Mouse (Mus musculus) CH12.LX (cell line): ENCODE results near the gene Olfr322.

Source experiments
- CTCF ChIP-seq, 2 experiments: IDR thresholded peaks in 1 of 2; conservative IDR thresholded peaks in 1 of 2; 2 replicates each; pipeline ENCODE4 v1.5.1; 2011 to 2012; ENCODE audit warnings: low read depth in 2 of 2, low read length in 2 of 2, improper control_type of control experiment in 1 of 2, inconsistent platforms in 1 of 2, mild to moderate bottlenecking in 1 of 2, moderate library complexity in 1 of 2
- E2F4 ChIP-seq: IDR thresholded peaks from 2 replicates; pipeline ENCODE4 v1.6.1; 2011; ENCODE audit warnings: low read depth, low read length, improper control_type of control experiment; ENCODE audit not compliant: insufficient replicate concordance
- ELF1 ChIP-seq: IDR thresholded peaks from 2 replicates; pipeline ENCODE4 v1.6.1; 2014; ENCODE audit warnings: low read depth, mild to moderate bottlenecking, inconsistent platforms, low read length, improper control_type of control experiment
- EP300 ChIP-seq: IDR thresholded peaks from 2 replicates; pipeline ENCODE4 v1.6.1; 2011; ENCODE audit warnings: low read length, improper control_type of control experiment
- HCFC1 ChIP-seq: IDR thresholded peaks from 2 replicates; pipeline ENCODE4 v1.6.1; 2012; ENCODE audit warnings: low read depth, mild to moderate bottlenecking, inconsistent platforms, low read length, improper control_type of control experiment
- JUND ChIP-seq: conservative IDR thresholded peaks from 2 replicates; pipeline ENCODE4 v1.6.1; 2011; ENCODE audit warnings: low read depth, low read length, improper control_type of control experiment
- KAT2A ChIP-seq: IDR thresholded peaks from 2 replicates; pipeline ENCODE4 v1.6.1; 2012; ENCODE audit warnings: low read length, improper control_type of control experiment, inconsistent platforms; ENCODE audit not compliant: insufficient replicate concordance
- MXI1 ChIP-seq: IDR thresholded peaks from 2 replicates; pipeline ENCODE4 v1.6.1; 2011; ENCODE audit warnings: mild to moderate bottlenecking, low read depth, low read length, improper control_type of control experiment
- NRF1 ChIP-seq: IDR thresholded peaks from 2 replicates; pipeline ENCODE4 v1.6.1; 2014; ENCODE audit warnings: low read depth, mild to moderate bottlenecking, inconsistent platforms, low read length, improper control_type of control experiment, moderate library complexity
- POLR2A ChIP-seq: IDR thresholded peaks from 2 replicates; pipeline ENCODE4 v1.6.1; 2011; ENCODE audit warnings: low read depth, mild to moderate bottlenecking, improper control_type of control experiment, low read length
- SIN3A ChIP-seq: IDR thresholded peaks from 2 replicates; pipeline ENCODE4 v1.6.1; 2012; ENCODE audit warnings: low read length, improper control_type of control experiment, inconsistent platforms
- TCF12 ChIP-seq: IDR thresholded peaks from 2 replicates; pipeline ENCODE4 v1.6.1; 2014; ENCODE audit warnings: low read depth, mild to moderate bottlenecking, inconsistent platforms, low read length, improper control_type of control experiment
- UBTF ChIP-seq: IDR thresholded peaks from 2 replicates; pipeline ENCODE4 v1.6.1; 2012; ENCODE audit warnings: low read depth, mild to moderate bottlenecking, inconsistent platforms, low read length, improper control_type of control experiment, moderate library complexity
- ZKSCAN1 ChIP-seq: IDR thresholded peaks from 2 replicates; pipeline ENCODE4 v1.6.1; 2012; ENCODE audit warnings: low read depth, inconsistent platforms, low read length, improper control_type of control experiment, borderline replicate concordance

DNA sequence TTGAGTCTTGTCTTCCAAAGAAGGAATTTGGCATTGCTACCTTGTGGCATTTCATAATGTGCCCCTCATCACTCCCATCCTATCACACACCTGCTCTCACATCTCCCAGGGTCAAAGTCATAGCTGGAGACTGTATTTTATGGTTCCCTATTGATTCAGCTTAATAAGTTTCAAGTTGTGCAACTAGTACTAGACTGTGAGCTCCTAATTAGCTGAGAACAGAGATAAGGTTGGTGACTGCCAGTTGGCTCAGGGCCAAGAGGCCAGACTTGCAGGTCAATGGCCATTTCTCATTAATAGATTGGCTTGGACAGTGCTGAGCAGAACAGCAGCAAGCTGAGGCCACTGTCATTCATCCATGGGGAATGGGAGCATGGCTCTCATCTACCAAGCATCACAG is 44.1 kb upstream of the Olfr322 start:
- TF ChIP-seq SIN3A (no peak), POLR2A (no peak), JUND (no peak), HCFC1 (no peak), EP300 (no peak), CTCF (conservative IDR thresholded peaks at IDR 0.05 in 1 of 2, IDR thresholded peaks at IDR 0.05 in 1 of 2; ENCODE audit: low read depth in 2 of 2, low read length in 2 of 2) (no peak; a peak in 1 of 4 replicates), E2F4 (no peak), NRF1 (no peak), UBTF (no peak), TCF12 (no peak), MXI1 (no peak), ZKSCAN1 (no peak), ELF1 (no peak), KAT2A (no peak)
